Mouse (Mus musculus) midbrain, postnatal 0 days (tissue): ENCODE measurements around the gene Rbm15. TPM values are rescaled to one million over a fixed set of nuclear protein-coding genes. Genes with fewer than 3 reads are reported as not detected.
"Not testable (repeated sequence)": the region's sequence is repeated elsewhere in the genome, so short reads cannot be mapped to it uniquely, and the experiment has no call there.

Experiments
- ATAC-seq: fragments of 200-750 bp; cut with Nextera tagmentation; 2 replicates; pipeline ENCODE4 v1.8.0; 2017; ENCODE audit warnings: moderate number of reproducible peaks, mild to moderate bottlenecking, moderate TSS enrichment, moderate library complexity; ENCODE audit not compliant: low FRiP score
- DNase-seq: peaks from one replicate; pipeline ENCODE4 v3.0.0-alpha.2; 2015; ENCODE audit warnings: low spot score
- H3K27ac ChIP-seq: fragments of 300-500 bp; sonication (generic); 2 replicates; pipeline ENCODE4 v1.5.1; 2014; ENCODE audit warnings: low read depth, mild to moderate bottlenecking, low read length, mixed read lengths
- H3K27me3 ChIP-seq: fragments of 300-500 bp; sonication (generic); 2 replicates; pipeline ENCODE4 v1.6.1; 2014; ENCODE audit warnings: low read length, control low read depth, mixed read lengths; ENCODE audit not compliant: insufficient read depth
- H3K36me3 ChIP-seq: fragments of 300-500 bp; sonication (generic); 2 replicates; pipeline ENCODE4 v1.6.1; 2014; ENCODE audit warnings: low read length, control low read depth, mixed read lengths; ENCODE audit not compliant: insufficient read depth
- H3K4me1 ChIP-seq: fragments of 300-500 bp; sonication (generic); 2 replicates; pipeline ENCODE4 v1.6.1; 2014; ENCODE audit warnings: mild to moderate bottlenecking, control low read depth, antibody characterized with exemption, low read length, mixed read lengths; ENCODE audit not compliant: insufficient read depth
- H3K4me2 ChIP-seq: fragments of 300-500 bp; sonication (generic); 2 replicates; pipeline ENCODE4 v1.6.1; 2014; ENCODE audit warnings: low read depth, mild to moderate bottlenecking, low read length, mixed read lengths; ENCODE audit not compliant: poor library complexity, severe bottlenecking
- H3K4me3 ChIP-seq: fragments of 300-500 bp; sonication (generic); 2 replicates; pipeline ENCODE4 v1.5.1; 2014; ENCODE audit warnings: low read depth, mild to moderate bottlenecking, low read length, moderate library complexity
- H3K9ac ChIP-seq: fragments of 300-500 bp; sonication (generic); replicated peaks from 2 replicates; pipeline ENCODE4 v1.6.1; 2014; ENCODE audit warnings: mild to moderate bottlenecking, low read length, moderate library complexity, mixed read lengths; ENCODE audit not compliant: poor library complexity, severe bottlenecking
- H3K9me3 ChIP-seq: fragments of 300-500 bp; sonication (generic); 2 replicates; pipeline ENCODE4 v1.6.1; 2016; ENCODE audit warnings: low read length, control low read depth
- CTCF ChIP-seq: IDR thresholded peaks from 2 replicates; pipeline ENCODE4 v1.5.1; 2016; ENCODE audit warnings: antibody characterized with exemption, mild to moderate bottlenecking
- WGBS: fragments of 180-500 bp; shearing (Covaris S2); extraction: QIAGEN DNeasy Blood & Tissue Kit; methylation state at CpG from one replicate; pipeline ENCODE4 v1.1.7; 2014; 5-methylcytosine and 5-hydroxymethylcytosine counted together
- polyA plus RNA-seq: library from polyadenylated mRNA; unstranded; fragments of >200 nt; fragmentation: Nextera tagmentation; extraction: Ambion mirVana; gene quantifications from 2 replicates; pipeline ENCODE4 v1.2.1, GENCODE M21; 2015
- total RNA-seq: library from RNA; depleted of rRNA; stranded (reverse); fragments of >200 nt; gene quantifications from 2 replicates; pipeline ENCODE4 v1.2.3, GENCODE M21; 2014

Rbm15 gene
- total and polyA plus RNA-seq, 2 experiments from 2014 or later = 5.7 to 17.2 TPM

DNA sequence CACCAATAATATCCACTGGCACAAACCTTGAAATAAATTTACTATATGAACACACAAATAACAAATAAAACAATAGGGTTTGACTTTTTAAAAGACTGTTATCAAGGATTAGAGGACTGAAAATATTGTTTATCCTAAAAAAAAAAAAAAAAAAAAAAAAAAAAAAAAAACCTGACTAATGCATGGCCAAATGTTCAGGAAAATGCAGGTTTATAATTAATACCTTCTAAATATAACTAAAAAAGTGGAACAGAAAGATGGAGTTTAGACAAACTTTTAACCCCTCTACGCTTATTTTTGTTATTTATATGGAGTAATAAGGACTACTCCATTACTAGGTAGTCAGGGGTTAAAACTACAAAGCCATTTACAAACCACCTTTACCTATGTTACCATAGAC is 7.0 kb downstream of the Rbm15 start:
- whole genome bisulfite sequencing = 100% methylated on average over 1 of the region's 1 CpGs
- Histone ChIP-seq H3K9ac (no peak overlapping the region), H3K27ac (no peak overlapping the region), H3K4me1 (peaks cover 5% of the 10 kb centered on the region; the same call in 1 of the 2 replicates), H3K36me3 (peaks cover 16% of the 10 kb centered on the region), H3K4me2 (no peak overlapping the region), H3K4me3 (no peak overlapping the region), H3K9me3 (no peaks in the 10 kb centered on the region), H3K27me3 (no peaks in the 10 kb centered on the region)
- TF ChIP-seq CTCF = no peak
- ATAC-seq = no peak
- no peak for DNase-seq

DNA sequence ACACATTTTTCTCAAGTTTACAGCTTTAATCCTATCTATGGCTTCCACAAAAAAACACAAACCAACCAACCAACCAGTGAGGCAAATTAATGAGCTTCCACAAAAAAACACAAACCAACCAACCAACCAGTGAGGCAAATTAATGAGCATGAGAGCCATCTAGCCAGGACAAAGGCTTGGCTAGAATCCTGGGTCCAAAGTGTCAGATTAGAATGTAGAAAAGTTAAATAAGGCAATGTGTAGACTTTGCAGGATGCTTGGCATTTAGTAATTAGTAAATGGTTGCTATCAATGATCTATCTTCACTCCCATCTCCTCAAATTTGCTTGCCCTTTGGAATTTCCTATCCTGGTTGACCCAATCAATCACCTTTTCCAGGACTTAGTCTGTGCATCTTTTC is 11.7 kb downstream of the Rbm15 start:
- no peak overlapping the region for H3K27ac ChIP-seq
- H3K27me3 ChIP-seq = no peaks in the 10 kb centered on the region
- DNase-seq = no peak
- H3K9me3 ChIP-seq = no peaks in the 10 kb centered on the region
- no peak for ATAC-seq
- H3K9ac ChIP-seq = no peak overlapping the region
- no peak overlapping the region for H3K4me2 ChIP-seq
- H3K36me3 ChIP-seq = peaks cover 6% of the 10 kb centered on the region; the same call in 1 of the 2 replicates
- H3K4me1 ChIP-seq = no peaks in the 10 kb centered on the region
- no peak overlapping the region for H3K4me3 ChIP-seq
- TF ChIP-seq CTCF = no peak

DNA sequence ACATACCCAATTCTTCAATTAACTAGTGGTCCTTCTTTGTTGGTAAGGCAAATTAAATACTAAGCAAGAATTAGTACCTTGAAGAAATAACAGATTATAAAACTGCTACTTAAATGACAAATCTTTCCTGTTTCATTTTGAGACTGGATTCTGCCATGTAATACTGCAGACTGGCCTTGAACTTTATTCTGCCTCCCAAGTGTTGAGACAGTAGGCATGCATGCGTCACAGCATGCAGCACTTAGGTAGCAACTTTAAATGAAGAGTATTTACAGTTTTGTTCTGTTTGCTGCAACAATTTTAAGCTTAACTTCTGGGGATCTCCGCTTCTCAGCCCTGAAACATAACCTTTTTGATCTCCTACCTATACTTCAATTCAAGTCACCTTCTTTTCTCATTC is 12.3 kb downstream of the Rbm15 start:
- no peak for DNase-seq
- no peaks in the 10 kb centered on the region for H3K27me3 ChIP-seq
- no peak overlapping the region for H3K9ac ChIP-seq
- H3K4me1 ChIP-seq = no peaks in the 10 kb centered on the region
- WGBS = 95% methylated on average over 2 of the region's 2 CpGs
- no peak overlapping the region for H3K4me3 ChIP-seq
- no peak for ATAC-seq
- no peak for TF ChIP-seq CTCF
- H3K9me3 ChIP-seq = no peaks in the 10 kb centered on the region
- H3K36me3 ChIP-seq = peaks cover 6% of the 10 kb centered on the region; the same call in 1 of the 2 replicates
- H3K27ac ChIP-seq = no peak overlapping the region
- no peak overlapping the region for H3K4me2 ChIP-seq

DNA sequence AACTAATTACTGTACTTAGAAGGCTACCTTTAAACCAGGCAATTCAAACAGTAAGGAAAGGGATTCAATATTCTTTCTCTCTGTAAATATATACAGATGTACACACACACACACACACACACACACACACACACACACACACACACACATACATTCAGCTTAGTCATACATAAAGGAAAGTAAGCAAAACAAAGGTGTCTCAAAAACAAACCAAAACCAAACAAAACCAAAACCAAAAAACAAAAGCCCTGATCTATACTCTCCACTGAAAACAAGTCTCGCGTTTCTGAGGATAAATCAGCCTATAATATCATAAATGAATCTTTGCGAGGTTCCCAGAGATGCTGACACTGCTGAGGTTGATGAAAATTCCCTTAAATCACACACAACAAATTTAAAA is 16.1 kb downstream of the Rbm15 start:
- no peak for TF ChIP-seq CTCF
- no peak overlapping the region for H3K4me3 ChIP-seq
- DNase-seq (no peak), ATAC-seq (no peak)
- H3K36me3 ChIP-seq = no peaks in the 10 kb centered on the region
- H3K9ac ChIP-seq = no peak overlapping the region
- no peaks in the 10 kb centered on the region for H3K4me1 ChIP-seq
- 95% methylated on average over 3 of the region's 3 CpGs for WGBS
- no peak overlapping the region for H3K4me2 ChIP-seq
- H3K27me3 ChIP-seq = no peaks in the 10 kb centered on the region
- no peak overlapping the region for H3K27ac ChIP-seq
- no peaks in the 10 kb centered on the region for H3K9me3 ChIP-seq

DNA sequence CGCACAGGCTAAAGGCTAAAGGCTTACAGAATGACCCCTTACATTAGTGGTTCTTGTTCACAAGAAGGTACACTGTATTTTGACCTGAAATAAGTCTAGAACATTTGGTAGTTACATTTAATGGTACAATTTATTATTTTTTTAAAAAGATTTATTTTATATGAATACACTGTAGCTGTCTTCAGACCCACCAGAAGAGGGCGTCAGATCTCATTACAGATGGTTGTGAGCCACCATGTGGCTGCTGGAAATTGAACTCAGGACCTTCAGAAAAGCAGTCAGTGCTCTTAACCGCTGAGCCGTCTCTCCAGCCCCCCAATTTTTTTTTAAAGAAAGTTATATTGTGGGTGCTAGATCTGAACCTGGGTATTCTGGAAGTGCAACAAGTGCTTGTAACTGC is 36.6 kb downstream of the Rbm15 start:
- H3K4me1 ChIP-seq, H3K4me2 ChIP-seq, ATAC-seq, DNase-seq, H3K27ac ChIP-seq, H3K36me3 ChIP-seq, H3K4me3 ChIP-seq, H3K27me3 ChIP-seq, H3K9me3 ChIP-seq, H3K9ac ChIP-seq: not testable (repeated sequence)
- WGBS = 65% methylated on average over 4 of the region's 4 CpGs

DNA sequence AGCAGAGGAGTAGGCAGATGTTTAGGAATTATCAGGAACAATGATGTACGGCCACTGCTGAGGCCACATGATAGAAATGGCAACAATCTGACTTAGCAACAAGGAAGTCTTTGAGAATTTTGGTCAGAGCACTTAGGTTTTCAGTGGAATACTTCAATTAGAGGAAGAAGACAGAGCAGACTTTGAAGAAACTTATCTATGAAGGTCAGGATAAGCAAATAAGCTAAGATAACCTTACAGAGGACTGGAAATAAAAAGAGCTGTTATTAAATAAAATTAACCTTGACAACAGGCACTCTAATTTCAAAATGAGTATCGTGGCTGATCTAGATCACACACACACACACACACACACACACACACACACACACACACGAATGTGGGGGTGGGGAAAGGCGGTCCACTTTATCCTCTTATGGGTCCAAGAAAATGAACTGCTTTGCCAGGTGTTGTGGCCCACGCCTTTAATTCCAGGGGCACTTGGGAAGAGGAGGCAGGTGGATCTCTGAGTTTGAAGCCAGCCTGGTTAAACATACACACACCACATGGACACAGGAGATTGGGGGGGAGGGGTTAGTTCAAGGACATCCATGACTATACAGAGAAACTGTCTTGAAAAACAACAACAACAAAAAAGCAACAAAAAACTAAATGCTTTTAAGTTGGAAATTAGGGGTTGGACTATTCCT is 37.7 kb downstream of the Rbm15 start:
- WGBS = 89% methylated on average over 5 of the region's 5 CpGs
- no peak for TF ChIP-seq CTCF
- Histone ChIP-seq H3K4me1 (no peaks in the 10 kb centered on the region), H3K9ac (no peak overlapping the region), H3K9me3 (no peaks in the 10 kb centered on the region), H3K36me3 (peaks cover 4% of the 10 kb centered on the region; the same call in 1 of the 2 replicates), H3K27me3 (no peaks in the 10 kb centered on the region), H3K4me2 (no peak overlapping the region), H3K4me3 (no peak overlapping the region), H3K27ac (no peak overlapping the region)
- DNase-seq = no peak
- no peak for ATAC-seq
